Mouse (Mus musculus): ENCODE measurements around the gene Actl9. TPM values are rescaled to one million over a fixed set of nuclear protein-coding genes. Genes with fewer than 3 reads are reported as not detected.
A peak's percentile ranks its signal among the peaks of the same experiment; 100 is the strongest.

The Actl9 gene
- polyA plus RNA-seq (2014; fragmentation: Nextera tagmentation; extraction: Ambion mirVana) = not detected in 2 replicates

DNA sequence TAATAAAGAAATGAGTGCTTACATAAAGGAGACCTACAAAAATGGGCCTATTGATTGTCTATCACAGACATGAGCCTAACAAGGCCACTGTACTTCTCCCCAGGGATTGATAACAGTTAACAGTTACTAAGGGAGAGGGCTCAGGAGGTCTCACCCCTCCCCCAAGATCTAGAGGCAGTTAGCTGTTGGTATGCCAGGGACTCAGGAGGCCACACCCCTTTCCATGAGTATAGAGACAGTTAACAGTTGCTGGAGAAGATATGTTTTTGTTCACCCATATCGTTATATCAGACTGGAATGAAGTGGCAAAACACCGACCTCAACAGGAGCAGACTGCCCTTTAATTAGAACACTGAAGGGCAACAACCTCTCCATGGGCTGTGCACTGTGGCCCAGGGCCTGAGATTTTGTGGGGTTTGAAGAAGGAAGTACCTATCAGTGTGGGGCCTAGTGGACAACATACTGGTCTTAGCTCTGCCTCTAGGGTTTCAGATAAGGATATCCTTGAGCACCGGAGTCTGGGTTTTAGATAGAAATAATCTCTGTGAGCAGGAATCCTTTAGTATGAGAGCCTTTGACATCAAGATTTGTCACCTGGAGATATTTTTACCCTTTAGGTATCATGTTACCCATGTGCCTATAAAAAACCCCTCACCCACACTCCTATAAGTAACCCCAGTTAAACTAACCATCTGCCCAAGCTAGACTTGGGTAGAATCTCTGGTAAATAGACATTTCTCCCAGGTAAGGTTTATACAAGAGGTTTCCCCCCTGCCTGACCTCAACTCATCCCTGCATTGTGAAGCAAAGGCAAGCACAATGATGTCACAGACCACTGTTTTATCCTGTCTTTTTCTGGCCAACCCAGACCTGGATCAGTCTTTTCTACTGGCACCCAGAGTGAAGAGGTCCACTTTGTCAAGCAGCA lies at the start of gene Actl9:
TSS of gene Actl9 (plus strand) at position 878 of the 928 bp plus-strand sequence.
- Histone ChIP-seq H3K4me1 (ENCODE audit: control insufficient read depth, insufficient read depth, low read length) (no peaks in the 10 kb centered on the region), H3K9ac (replicated peaks; ENCODE audit: low read length) (no peak within 1 kb of the TSS), H3K9me3 (replicated peaks; ENCODE audit: control insufficient read depth, low read length) (no peaks in the 10 kb centered on the region), H3K4me2 (ENCODE audit: low read depth, low read length) (no peak within 1 kb of the TSS), H3K27me3 (ENCODE audit: control insufficient read depth, insufficient read depth, low read length) (no peaks in the 10 kb centered on the region), H3K4me3 (ENCODE audit: low read depth, low read length) (no peak within 1 kb of the TSS), H3K36me3 (replicated peaks; ENCODE audit: control insufficient read depth, insufficient read depth, low read depth, low read length) (no peaks in the 10 kb centered on the region), H3K27ac (replicated peaks; ENCODE audit: low read depth, low read length) (no peak within 1 kb of the TSS)
- no peak for ATAC-seq (replicated peaks; ENCODE audit: insufficient number of reproducible peaks, low FRiP score, low TSS enrichment, low read depth)
- no peak for DNase-seq (ENCODE audit: low spot score)
- 85% methylated on average over 3 of the region's 3 CpGs for WGBS

DNA sequence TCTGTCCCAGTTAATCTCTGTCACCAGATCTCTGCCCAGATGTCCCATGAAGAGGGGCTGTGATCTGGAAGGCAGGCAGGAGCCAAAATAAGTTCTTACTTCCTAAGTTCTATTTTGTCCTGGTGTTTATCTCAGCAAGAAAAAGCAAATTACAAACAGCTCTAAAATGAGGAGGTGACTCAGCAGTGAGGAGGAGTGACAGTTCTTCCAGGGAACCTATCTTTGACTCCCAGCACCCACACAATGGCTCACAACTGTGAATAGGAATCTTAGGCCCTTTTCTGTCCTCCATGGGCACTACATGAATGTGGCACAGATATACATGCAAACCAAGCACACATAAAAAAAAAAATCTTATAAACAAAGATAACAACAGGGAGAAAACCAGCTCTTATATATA lies 47.0 kb upstream of the Actl9 start:
- no peak for DNase-seq (ENCODE audit: low spot score)
- Histone ChIP-seq H3K27me3 (ENCODE audit: control insufficient read depth, insufficient read depth, low read length) (no peaks in the 10 kb centered on the region), H3K9ac (replicated peaks; ENCODE audit: low read length) (no peak overlapping the region), H3K9me3 (replicated peaks; ENCODE audit: control insufficient read depth, low read length) (no peaks in the 10 kb centered on the region), H3K4me1 (ENCODE audit: control insufficient read depth, insufficient read depth, low read length) (no peaks in the 10 kb centered on the region), H3K27ac (replicated peaks; ENCODE audit: low read depth, low read length) (no peak overlapping the region), H3K36me3 (replicated peaks; ENCODE audit: control insufficient read depth, insufficient read depth, low read depth, low read length) (peaks cover 6% of the 10 kb centered on the region), H3K4me2 (ENCODE audit: low read depth, low read length) (no peak overlapping the region), H3K4me3 (ENCODE audit: low read depth, low read length) (no peak overlapping the region)
- ATAC-seq (replicated peaks; ENCODE audit: insufficient number of reproducible peaks, low FRiP score, low TSS enrichment, low read depth) = no peak

- no peaks in the 10 kb centered on the region for H3K4me1 ChIP-seq (ENCODE audit: control insufficient read depth, insufficient read depth, low read length)
- ATAC-seq (replicated peaks; ENCODE audit: insufficient number of reproducible peaks, low FRiP score, low TSS enrichment, low read depth) (no peak), DNase-seq (ENCODE audit: low spot score) (no peak)
- H3K27me3 ChIP-seq (ENCODE audit: control insufficient read depth, insufficient read depth, low read length) = no peaks in the 10 kb centered on the region
- H3K4me2 ChIP-seq (ENCODE audit: low read depth, low read length) = no peak overlapping the region
- H3K27ac ChIP-seq (replicated peaks; ENCODE audit: low read depth, low read length) = no peak overlapping the region
- H3K9me3 ChIP-seq (replicated peaks; ENCODE audit: control insufficient read depth, low read length) = no peaks in the 10 kb centered on the region
- 94% methylated on average over 5 of the region's 5 CpGs for WGBS
- H3K36me3 ChIP-seq (replicated peaks; ENCODE audit: control insufficient read depth, insufficient read depth, low read depth, low read length) = no peaks in the 10 kb centered on the region
- no peak overlapping the region for H3K4me3 ChIP-seq (ENCODE audit: low read depth, low read length)
- H3K9ac ChIP-seq (replicated peaks; ENCODE audit: low read length) = no peak overlapping the region
Measured at GRCm38 (mm10) chr17:33392271-33392670, 40.4 kb upstream of the Actl9 start.

GRCm38 (mm10) chr17:33394182-33395034 lies 38.3 kb upstream of the Actl9 start, which contains the start of gene Zfp101:
Gene Zfp101 (minus strand): TSS chr17:33394641.
- peak within 1 kb of the TSS; percentile 86 for H3K4me3 ChIP-seq (ENCODE audit: low read depth, low read length)
- peak within 1 kb of the TSS; percentile 51 for H3K4me2 ChIP-seq (ENCODE audit: low read depth, low read length)
- peak within 1 kb of the TSS; percentile 56; the same call in 1 of the 2 replicates for H3K27ac ChIP-seq (replicated peaks; ENCODE audit: low read depth, low read length)
- no peaks in the 10 kb centered on the region for H3K36me3 ChIP-seq (replicated peaks; ENCODE audit: control insufficient read depth, insufficient read depth, low read depth, low read length)
- WGBS = under 1% methylated on average over 44 of the region's 44 CpGs
- H3K9ac ChIP-seq (replicated peaks; ENCODE audit: low read length) = peak within 1 kb of the TSS; percentile 76
- DNase-seq (ENCODE audit: low spot score) (peak; percentile 97), ATAC-seq (replicated peaks; ENCODE audit: insufficient number of reproducible peaks, low FRiP score, low TSS enrichment, low read depth) (peak; percentile 94)
- H3K4me1 ChIP-seq (ENCODE audit: control insufficient read depth, insufficient read depth, low read length) = no peaks in the 10 kb centered on the region
- H3K9me3 ChIP-seq (replicated peaks; ENCODE audit: control insufficient read depth, low read length) = no peaks in the 10 kb centered on the region
- H3K27me3 ChIP-seq (ENCODE audit: control insufficient read depth, insufficient read depth, low read length) = no peaks in the 10 kb centered on the region

DNA sequence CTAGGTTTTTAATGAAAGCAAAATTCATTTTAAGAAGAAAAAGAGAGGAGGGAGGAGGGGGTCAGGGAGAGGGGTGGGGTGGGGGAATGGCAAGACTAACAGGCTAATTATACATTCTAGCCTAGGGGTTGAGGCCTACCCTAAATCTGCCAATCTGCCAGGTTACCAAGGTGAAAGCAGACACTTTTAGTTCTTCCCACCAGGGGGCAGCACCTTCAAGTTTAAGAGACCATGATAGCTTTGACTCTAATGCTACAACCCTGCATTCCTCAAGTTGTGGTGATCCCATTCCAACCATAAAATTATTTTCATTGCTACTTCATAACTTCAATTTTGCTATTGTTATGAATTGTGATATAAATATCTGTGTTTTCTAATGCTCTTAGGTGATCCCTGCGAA lies 6.5 kb downstream of the Actl9 start:
- no peaks in the 10 kb centered on the region for H3K9me3 ChIP-seq (replicated peaks; ENCODE audit: control insufficient read depth, low read length)
- no peak overlapping the region for H3K4me3 ChIP-seq (ENCODE audit: low read depth, low read length)
- H3K4me1 ChIP-seq (ENCODE audit: control insufficient read depth, insufficient read depth, low read length) = no peaks in the 10 kb centered on the region
- ATAC-seq (replicated peaks; ENCODE audit: insufficient number of reproducible peaks, low FRiP score, low TSS enrichment, low read depth) (no peak), DNase-seq (ENCODE audit: low spot score) (peak; percentile 86)
- no peak overlapping the region for H3K27ac ChIP-seq (replicated peaks; ENCODE audit: low read depth, low read length)
- no peaks in the 10 kb centered on the region for H3K27me3 ChIP-seq (ENCODE audit: control insufficient read depth, insufficient read depth, low read length)
- no peak overlapping the region for H3K4me2 ChIP-seq (ENCODE audit: low read depth, low read length)
- no peaks in the 10 kb centered on the region for H3K36me3 ChIP-seq (replicated peaks; ENCODE audit: control insufficient read depth, insufficient read depth, low read depth, low read length)
- 62% methylated on average over 1 of the region's 1 CpGs for WGBS
- no peak overlapping the region for H3K9ac ChIP-seq (replicated peaks; ENCODE audit: low read length)

- ATAC-seq (replicated peaks; ENCODE audit: insufficient number of reproducible peaks, low FRiP score, low TSS enrichment, low read depth) = no peak
- 76% methylated on average over 5 of the region's 5 CpGs for WGBS
Measured at GRCm38 (mm10) chr17:33439922-33440321, 7.2 kb downstream of the Actl9 start.

DNA sequence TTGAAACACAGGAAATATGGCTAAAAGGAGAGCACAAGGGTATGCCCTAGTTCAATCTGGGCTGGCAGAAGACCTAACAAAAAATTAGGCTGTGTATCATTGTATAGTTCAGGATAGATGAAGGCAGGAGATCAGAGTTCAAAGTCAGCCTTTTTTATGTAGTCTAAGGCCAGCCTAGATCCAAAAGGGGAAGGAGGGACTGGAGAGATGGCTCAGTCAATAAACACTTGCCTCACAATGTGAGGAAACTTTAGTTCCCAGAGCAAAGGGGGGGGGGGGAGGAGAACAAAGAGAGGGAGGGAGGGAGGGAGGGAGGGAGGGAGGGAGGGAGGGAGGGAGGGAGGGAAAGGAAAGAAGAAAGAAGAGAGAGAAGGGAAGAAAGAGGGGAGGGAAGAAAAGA lies 8.5 kb downstream of the Actl9 start:
- no peak overlapping the region for H3K4me2 ChIP-seq (ENCODE audit: low read depth, low read length)
- no peaks in the 10 kb centered on the region for H3K27me3 ChIP-seq (ENCODE audit: control insufficient read depth, insufficient read depth, low read length)
- no peaks in the 10 kb centered on the region for H3K9me3 ChIP-seq (replicated peaks; ENCODE audit: control insufficient read depth, low read length)
- no peaks in the 10 kb centered on the region for H3K36me3 ChIP-seq (replicated peaks; ENCODE audit: control insufficient read depth, insufficient read depth, low read depth, low read length)
- no peak overlapping the region for H3K4me3 ChIP-seq (ENCODE audit: low read depth, low read length)
- no peaks in the 10 kb centered on the region for H3K4me1 ChIP-seq (ENCODE audit: control insufficient read depth, insufficient read depth, low read length)
- H3K27ac ChIP-seq (replicated peaks; ENCODE audit: low read depth, low read length) = no peak overlapping the region
- DNase-seq (ENCODE audit: low spot score) = no peak
- ATAC-seq (replicated peaks; ENCODE audit: insufficient number of reproducible peaks, low FRiP score, low TSS enrichment, low read depth) = no peak
- no peak overlapping the region for H3K9ac ChIP-seq (replicated peaks; ENCODE audit: low read length)

More at GRCm38 (mm10) chr17:33439922-33440321, 7.2 kb downstream of the Actl9 start:
- Histone ChIP-seq H3K27ac (replicated peaks; ENCODE audit: low read depth, low read length) (no peak overlapping the region), H3K9me3 (replicated peaks; ENCODE audit: control insufficient read depth, low read length) (no peaks in the 10 kb centered on the region), H3K9ac (replicated peaks; ENCODE audit: low read length) (no peak overlapping the region), H3K4me2 (ENCODE audit: low read depth, low read length) (no peak overlapping the region), H3K36me3 (replicated peaks; ENCODE audit: control insufficient read depth, insufficient read depth, low read depth, low read length) (no peaks in the 10 kb centered on the region), H3K4me1 (ENCODE audit: control insufficient read depth, insufficient read depth, low read length) (no peaks in the 10 kb centered on the region), H3K4me3 (ENCODE audit: low read depth, low read length) (no peak overlapping the region), H3K27me3 (ENCODE audit: control insufficient read depth, insufficient read depth, low read length) (no peaks in the 10 kb centered on the region)
- no peak for DNase-seq (ENCODE audit: low spot score)

Measured in embryonic facial prominence, embryonic 11.5 days (tissue).